In genomic region chr1:87573800-87574215, GRCm38 (mm10) we compare ENCODE assay signal across 8 mouse cellular contexts. TPM values are rescaled to one million over a fixed set of nuclear protein-coding genes. Genes with fewer than 3 reads are reported as not detected.
DNase-seq lines count a peak whose midpoint lies in the region; ATAC-seq and TF ChIP-seq lines count a peak whose summit lies in the region.

Gene Ngef, minus strand, starts transcription at chr1:87573870.

- no peak within 1 kb of the TSS for H3K4me2 ChIP-seq in kidney, embryonic 14.5 days (replicated peaks; ENCODE audit: low read depth, low read length)
- H3K4me2 ChIP-seq in liver, embryonic 14.5 days (ENCODE audit: low read depth) = peak within 1 kb of the TSS; percentile 41

- H3K9me3 ChIP-seq in kidney, embryonic 14.5 days (ENCODE audit: control insufficient read depth, low read length) = no peaks in the 10 kb centered on the region
- no peaks in the 10 kb centered on the region for H3K9me3 ChIP-seq in liver, embryonic 14.5 days (ENCODE audit: control insufficient read depth, low read length)
- no peaks in the 10 kb centered on the region for H3K9me3 ChIP-seq in embryonic facial prominence, embryonic 10.5 days

- 63% methylated on average over 6 of the region's 6 CpGs for WGBS in kidney, embryonic 14.5 days
- WGBS in liver, embryonic 14.5 days (ENCODE audit: insufficient replicate concordance) = 50% methylated on average over 6 of the region's 6 CpGs
- 22% methylated on average over 6 of the region's 6 CpGs for WGBS in small intestine, adult 2 months
- 79% methylated on average over 6 of the region's 6 CpGs for WGBS in embryonic facial prominence, embryonic 10.5 days

- H3K4me3 ChIP-seq in kidney, embryonic 14.5 days (ENCODE audit: low read length) = no peak within 1 kb of the TSS
- H3K4me3 ChIP-seq in liver, embryonic 14.5 days (ENCODE audit: insufficient read depth in 1 of 2, low read depth in 2 of 2, low read length in 2 of 2) = peak within 1 kb of the TSS; percentile 31 to 34
- H3K4me3 ChIP-seq in small intestine, adult 2 months (ENCODE audit: low read depth, low read length) = peak within 1 kb of the TSS; percentile 65
- no peak within 1 kb of the TSS for H3K4me3 ChIP-seq in embryonic facial prominence, embryonic 10.5 days

- intact Hi-C loops in heart, postnatal 36 days (cut with DNase I) = no loop called here

- no peak for DNase-seq in left cerebral cortex, adult 18-20 months (ENCODE audit: low spot score in 2 of 2)
- no peak for DNase-seq in left cerebral cortex, adult 11 months (ENCODE audit: low spot score)
- DNase-seq in liver, embryonic 14.5 days (ENCODE audit: low read depth in 3 of 3, low spot score in 3 of 3) = peak; percentile 22 to 35 (median 30)
- no peak for DNase-seq in embryonic facial prominence, embryonic 10.5 days (ENCODE audit: low spot score)
- no peak for DNase-seq in right cerebral cortex, postnatal 10 days (ENCODE audit: low spot score in 2 of 2)
- DNase-seq in heart, postnatal 36 days = no peak

- no peak for TF ChIP-seq CTCF in liver, embryonic 14.5 days (IDR thresholded peaks at IDR 0.05; ENCODE audit: low read depth)
- TF ChIP-seq CTCF in small intestine, adult 2 months (IDR thresholded peaks at IDR 0.05; ENCODE audit: extremely low read depth, insufficient read length, insufficient replicate concordance, low read depth, low read length) = no peak

- H3K4me1 ChIP-seq in kidney, embryonic 14.5 days (ENCODE audit: control insufficient read depth, insufficient read depth, low read length) = peaks cover 4% of the 10 kb centered on the region; the same call in 1 of the 2 replicates
- 0 out of 4 replicates have a peak, but pooled peaks cover 0 to 3% of the 10 kb centered on the region in 2 experiments for H3K4me1 ChIP-seq in liver, embryonic 14.5 days (replicated peaks; ENCODE audit: control insufficient read depth in 2 of 2, insufficient read depth in 2 of 2, low read length in 1 of 2)
- H3K4me1 ChIP-seq in small intestine, adult 2 months (ENCODE audit: control insufficient read depth, insufficient read depth, insufficient read length, low read length) = peaks cover 15% of the 10 kb centered on the region; the same call in 1 of the 2 replicates
- H3K4me1 ChIP-seq in embryonic facial prominence, embryonic 10.5 days = peaks cover 5% of the 10 kb centered on the region; the same call in 1 of the 2 replicates

- peak; percentile 54; the same call in 1 of the 2 replicates for TF ChIP-seq POLR2A in small intestine, adult 2 months (IDR thresholded peaks at IDR 0.05; ENCODE audit: low read depth, low read length)

- TF ChIP-seq EP300 in liver, embryonic 14.5 days (IDR thresholded peaks at IDR 0.05; ENCODE audit: low read depth) = no peak

- no peaks in the 10 kb centered on the region for H3K27me3 ChIP-seq in kidney, embryonic 14.5 days (ENCODE audit: control insufficient read depth, insufficient read depth, low read length)
- no peaks in the 10 kb centered on the region for H3K27me3 ChIP-seq in liver, embryonic 14.5 days (ENCODE audit: control insufficient read depth, insufficient read depth, low read length)
- H3K27me3 ChIP-seq in small intestine, adult 2 months (ENCODE audit: control insufficient read depth, insufficient read depth, low read length) = no peaks in the 10 kb centered on the region
- H3K27me3 ChIP-seq in embryonic facial prominence, embryonic 10.5 days (replicated peaks; ENCODE audit: low read depth, poor library complexity, severe bottlenecking) = no peaks in the 10 kb centered on the region

- no peaks in the 10 kb centered on the region for H3K36me3 ChIP-seq in kidney, embryonic 14.5 days (ENCODE audit: control insufficient read depth, insufficient read depth, low read length)
- no peaks in the 10 kb centered on the region for H3K36me3 ChIP-seq in liver, embryonic 14.5 days (replicated peaks; ENCODE audit: control insufficient read depth, insufficient read depth, low read depth)
- H3K36me3 ChIP-seq in small intestine, adult 2 months (ENCODE audit: control insufficient read depth, insufficient read depth, low read length) = no peaks in the 10 kb centered on the region
- no peaks in the 10 kb centered on the region for H3K36me3 ChIP-seq in embryonic facial prominence, embryonic 10.5 days (replicated peaks)

- no peak within 1 kb of the TSS for H3K9ac ChIP-seq in kidney, embryonic 14.5 days (ENCODE audit: low read depth, low read length)
- H3K9ac ChIP-seq in liver, embryonic 14.5 days (replicated peaks) = no peak within 1 kb of the TSS

- ATAC-seq in kidney, embryonic 14.5 days (ENCODE audit: low FRiP score, low TSS enrichment) = 0 out of 2 replicates have a peak, but pooled peaks have one; percentile 32
- peak; percentile 84 for ATAC-seq in liver, embryonic 14.5 days (ENCODE audit: insufficient read depth)

- H3K27ac ChIP-seq in kidney, embryonic 14.5 days (ENCODE audit: low read depth, low read length) = peak within 1 kb of the TSS; percentile 51; the same call in 1 of the 2 replicates
- no peak within 1 kb of the TSS for H3K27ac ChIP-seq in liver, embryonic 14.5 days
- peak within 1 kb of the TSS; percentile 98 for H3K27ac ChIP-seq in small intestine, adult 2 months (ENCODE audit: insufficient read depth, low read depth, low read length)
- no peak within 1 kb of the TSS for H3K27ac ChIP-seq in embryonic facial prominence, embryonic 10.5 days (replicated peaks)

RNA-seq across cellular contexts. Expression of gene Ngef, which starts in this region (rescaled TPM):
- 100 to 1,000 TPM; 357 to 374 TPM for total RNA-seq in left cerebral cortex, adult 18-20 months (2021)
- polyA plus RNA-seq in kidney, embryonic 14.5 days (2014; fragmentation: Nextera tagmentation; extraction: Ambion mirVana) = 0.96 and 1.5 TPM in 2 replicates
- 2.8 and 3.4 TPM in 2 replicates for polyA plus RNA-seq in liver, embryonic 14.5 days (2012; rRNA removed)
- polyA plus RNA-seq in liver, embryonic 14.5 days (2014; fragmentation: Nextera tagmentation; extraction: Ambion mirVana) = 2.9 and 3.8 TPM in 2 replicates
- polyA plus RNA-seq in small intestine, adult 2 months (2012; rRNA removed) = 8.1 and 24.1 TPM in 2 replicates
- polyA plus RNA-seq in embryonic facial prominence, embryonic 10.5 days (2016; fragmentation: Nextera tagmentation; extraction: Ambion mirVana) = 1.7 and 2.5 TPM in 2 replicates
- total RNA-seq in heart, postnatal 36 days (2021) = under 1 TPM; 0.14 to 0.22 TPM

Comparison
In these comparisons a context has a peak if more than half of its experiments do, and no peak if none do; other contexts are left out.
1. RNA of gene Ngef (total RNA-seq): 357 to 374 TPM in left cerebral cortex, adult 18-20 months; 0.14 to 0.22 TPM in heart, postnatal 36 days; every median in the first group is over 100 times any median in the second.
2. DNase-seq: peak in liver, embryonic 14.5 days (3 of 3); none in left cerebral cortex, adult 18-20 months (0 of 2), left cerebral cortex, adult 11 months (single experiment), embryonic facial prominence, embryonic 10.5 days (single experiment), right cerebral cortex, postnatal 10 days (0 of 2) and heart, postnatal 36 days (0 of 2).
3. H3K27ac ChIP-seq: peak in kidney, embryonic 14.5 days (single experiment) and small intestine, adult 2 months (single experiment); none in liver, embryonic 14.5 days (single experiment) and embryonic facial prominence, embryonic 10.5 days (single experiment).
4. H3K4me3 ChIP-seq: peak in liver, embryonic 14.5 days (2 of 2) and small intestine, adult 2 months (single experiment); none in kidney, embryonic 14.5 days (single experiment) and embryonic facial prominence, embryonic 10.5 days (single experiment).